Mouse (Mus musculus) embryonic fibroblast, embryonic 13.5 days (primary cell): Measurements from ENCODE around the gene Zfp119b. TPM values are rescaled to one million over a fixed set of nuclear protein-coding genes. Genes with fewer than 3 reads are reported as not detected.

ENCODE experiments used
- H3K27ac ChIP-seq: 2 replicates; pipeline ENCODE4 v1.5.1; 2012; ENCODE audit warnings: low read length, control low read depth, inconsistent platforms; ENCODE audit not compliant: insufficient read depth
- H3K4me1 ChIP-seq: 2 replicates; pipeline ENCODE4 v1.6.1; 2011; ENCODE audit warnings: low read length; ENCODE audit not compliant: control insufficient read depth, insufficient read depth
- H3K4me3 ChIP-seq: 2 replicates; pipeline ENCODE4 v1.5.1; 2011; ENCODE audit warnings: mild to moderate bottlenecking, control low read depth, low read length; ENCODE audit not compliant: insufficient read depth
- CTCF ChIP-seq: IDR thresholded peaks from 2 replicates; pipeline ENCODE4 v1.5.1; 2011; ENCODE audit warnings: mild to moderate bottlenecking, control low read depth, low read length, moderate library complexity, borderline replicate concordance; ENCODE audit not compliant: insufficient read depth
- POLR2A ChIP-seq: IDR thresholded peaks from 2 replicates; pipeline ENCODE4 v1.6.1; 2011; ENCODE audit warnings: low read depth, mild to moderate bottlenecking, control low read depth, low read length, moderate library complexity
- polyA plus RNA-seq: library from polyadenylated mRNA; stranded (reverse); fragments of >200 nt; gene quantifications from 2 replicates; pipeline ENCODE4 v1.2.4, GENCODE M21; 2011; ENCODE audit warnings: low read depth; ENCODE audit not compliant: missing spikeins, insufficient read length

The Zfp119b gene
- polyA plus RNA-seq, 1 experiment = 5.4 TPM

DNA sequence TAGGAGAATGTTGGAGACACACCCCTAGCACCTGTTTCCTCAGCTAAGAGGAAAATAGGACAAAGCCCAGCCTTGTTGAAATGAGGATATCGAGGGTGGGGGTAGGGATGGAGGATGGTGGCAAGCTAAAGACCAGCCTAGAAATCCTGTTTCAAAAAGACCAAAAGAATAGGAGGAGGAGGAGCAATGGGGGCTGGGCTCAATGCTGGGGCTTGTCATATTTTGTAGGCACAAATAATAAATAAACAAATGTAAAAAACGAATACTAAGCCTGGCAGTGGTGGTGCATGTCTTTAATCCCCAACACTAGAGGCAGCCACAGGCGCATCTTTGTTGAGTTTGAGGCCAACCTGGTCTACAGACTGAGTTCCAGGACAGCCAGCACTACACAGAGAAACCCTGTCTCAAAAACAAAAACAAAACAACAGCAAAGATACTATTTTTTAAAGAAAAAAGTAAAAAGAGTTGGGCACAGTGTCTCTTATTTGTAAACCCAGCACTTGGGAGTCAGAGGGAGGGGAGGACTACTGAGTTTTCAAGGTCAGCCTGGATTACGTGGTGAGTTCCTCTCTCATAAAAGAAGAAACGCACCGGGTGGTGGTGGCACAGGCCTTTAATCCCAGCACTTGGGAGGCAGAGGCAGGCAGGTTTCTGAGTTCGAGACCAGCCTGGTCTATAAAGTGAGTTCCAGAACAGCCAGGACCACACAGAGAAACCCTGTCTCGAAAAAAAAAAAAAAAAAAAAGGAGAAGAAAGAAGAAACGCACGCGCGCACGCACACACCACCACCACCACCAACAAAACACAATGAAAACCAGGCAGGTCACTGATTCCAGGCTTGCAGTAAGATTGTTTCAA lies 8.7 kb upstream of the Zfp119b start:
- no peak for TF ChIP-seq CTCF
- TF ChIP-seq POLR2A = no peak
- Histone ChIP-seq H3K27ac (no peak overlapping the region), H3K4me3 (peak overlapping the region; percentile 49), H3K4me1 (peaks cover 5% of the 10 kb centered on the region; the same call in 1 of the 2 replicates)

DNA sequence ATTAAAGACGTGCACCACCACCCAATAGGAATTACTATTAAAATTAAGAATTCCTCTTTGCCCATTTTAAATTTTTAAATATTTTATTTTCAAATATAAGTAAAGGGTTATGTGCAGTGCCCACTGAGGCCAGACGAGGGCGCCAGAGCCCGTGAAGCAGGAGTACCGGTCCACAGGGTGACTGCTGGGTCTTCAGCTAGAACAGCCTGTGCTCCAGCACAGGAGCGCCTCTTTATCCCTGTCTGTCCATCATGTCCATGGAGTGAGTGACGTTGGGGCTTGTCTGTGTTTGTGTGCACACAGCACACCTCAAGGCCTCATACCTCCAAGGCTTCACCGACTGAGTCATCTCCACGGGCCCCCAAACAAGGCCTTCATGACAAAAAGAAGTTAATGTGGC lies 7.9 kb upstream of the Zfp119b start:
- H3K4me1 ChIP-seq = peaks cover 5% of the 10 kb centered on the region; the same call in 1 of the 2 replicates
- peak; percentile 21; the same call in 1 of the 2 replicates for TF ChIP-seq POLR2A
- TF ChIP-seq CTCF = peak; percentile 85
- H3K27ac ChIP-seq = no peak overlapping the region
- H3K4me3 ChIP-seq = no peak overlapping the region

DNA sequence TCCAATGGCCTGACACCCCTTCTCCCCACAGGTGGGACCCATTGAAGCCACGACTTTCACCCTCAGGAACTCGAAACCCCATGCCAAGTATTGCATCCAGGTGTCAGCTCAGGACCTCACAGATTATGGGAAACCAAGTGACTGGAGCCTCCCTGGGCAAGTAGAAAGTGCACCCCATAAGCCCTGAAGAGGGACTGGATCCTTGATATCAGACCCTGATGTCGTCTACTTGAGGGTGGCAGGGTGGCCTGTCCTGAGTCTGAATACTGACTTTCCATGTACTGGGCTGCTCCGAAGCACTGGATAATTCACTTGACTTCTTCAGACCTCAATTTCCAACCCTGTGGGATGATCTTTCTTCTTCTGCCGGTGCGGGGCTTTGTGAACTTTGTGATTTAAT lies 7.3 kb upstream of the Zfp119b start:
- H3K4me3 ChIP-seq = no peak overlapping the region

DNA sequence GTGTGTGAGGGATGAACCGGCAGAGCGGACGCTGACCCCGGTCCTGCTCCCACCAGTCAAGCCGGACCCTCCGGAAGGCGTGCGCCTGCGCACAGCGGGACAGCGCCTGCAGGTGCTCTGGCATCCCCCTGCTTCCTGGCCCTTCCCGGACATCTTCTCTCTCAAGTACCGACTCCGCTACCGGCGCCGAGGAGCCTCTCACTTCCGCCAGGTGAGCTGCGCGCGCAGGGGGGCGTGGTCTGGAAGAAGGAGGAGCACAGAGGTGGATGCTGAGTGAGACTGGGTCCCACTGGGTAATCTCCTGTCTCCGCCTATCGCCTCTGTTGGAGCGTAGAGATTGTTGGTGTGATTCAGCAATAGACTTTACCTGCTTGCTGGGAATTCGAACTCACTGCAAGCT lies 6.8 kb upstream of the Zfp119b start:
- TF ChIP-seq POLR2A (no peak), CTCF (no peak)
- Histone ChIP-seq H3K4me1 (peaks cover 5% of the 10 kb centered on the region; the same call in 1 of the 2 replicates), H3K27ac (no peak overlapping the region), H3K4me3 (peak overlapping the region; percentile 30)

More for the DNA sequence above, 7.3 kb upstream of the Zfp119b start:
- Histone ChIP-seq H3K27ac (no peak overlapping the region), H3K4me1 (peaks cover 5% of the 10 kb centered on the region; the same call in 1 of the 2 replicates)
- TF ChIP-seq CTCF = no peak
- no peak for TF ChIP-seq POLR2A

DNA sequence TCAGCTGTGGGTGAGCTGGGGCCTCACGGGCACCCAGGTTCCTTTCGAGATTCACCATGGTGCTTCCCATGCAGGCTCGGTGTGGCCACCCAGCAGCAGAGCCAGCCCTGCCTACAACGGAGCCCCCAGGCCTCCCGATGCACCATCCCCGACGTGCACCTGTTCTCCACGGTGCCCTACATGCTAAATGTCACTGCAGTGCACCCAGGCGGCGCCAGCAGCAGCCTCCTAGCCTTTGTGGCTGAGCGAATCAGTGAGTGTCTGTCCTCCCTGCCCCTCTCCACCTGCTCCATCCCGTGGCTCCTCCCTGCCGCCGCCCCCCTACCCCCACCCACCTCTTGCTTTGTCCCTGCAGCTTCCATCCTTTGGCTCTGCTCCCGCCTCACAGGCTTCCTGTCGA lies 4.9 kb upstream of the Zfp119b start:
- no peaks in the 10 kb centered on the region for H3K4me1 ChIP-seq
- no peak overlapping the region for H3K4me3 ChIP-seq
- H3K27ac ChIP-seq = no peak overlapping the region
- TF ChIP-seq CTCF = no peak
- no peak for TF ChIP-seq POLR2A

DNA sequence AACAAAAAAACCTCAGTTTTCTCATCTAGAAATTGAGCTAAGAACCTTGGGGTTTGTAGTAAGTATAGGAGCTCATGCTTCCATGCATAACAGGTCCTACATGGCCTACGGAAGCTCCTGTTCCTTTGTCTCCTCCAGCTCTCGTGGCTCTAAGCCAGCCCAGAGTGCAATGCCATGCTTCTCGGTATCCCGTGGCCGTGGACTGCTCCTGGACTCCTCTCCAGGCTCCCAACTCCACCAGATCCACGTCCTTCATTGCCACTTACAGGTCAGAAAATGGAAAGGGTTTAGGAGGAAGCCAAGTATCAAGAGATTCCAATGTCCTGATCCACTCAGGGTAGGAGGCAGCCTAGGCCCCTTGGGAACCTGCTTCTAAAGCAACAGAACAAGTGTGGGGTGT lies 4.5 kb upstream of the Zfp119b start:
- Histone ChIP-seq H3K27ac (no peak overlapping the region), H3K4me1 (no peaks in the 10 kb centered on the region), H3K4me3 (no peak overlapping the region)
- no peak for TF ChIP-seq POLR2A
- no peak for TF ChIP-seq CTCF

DNA sequence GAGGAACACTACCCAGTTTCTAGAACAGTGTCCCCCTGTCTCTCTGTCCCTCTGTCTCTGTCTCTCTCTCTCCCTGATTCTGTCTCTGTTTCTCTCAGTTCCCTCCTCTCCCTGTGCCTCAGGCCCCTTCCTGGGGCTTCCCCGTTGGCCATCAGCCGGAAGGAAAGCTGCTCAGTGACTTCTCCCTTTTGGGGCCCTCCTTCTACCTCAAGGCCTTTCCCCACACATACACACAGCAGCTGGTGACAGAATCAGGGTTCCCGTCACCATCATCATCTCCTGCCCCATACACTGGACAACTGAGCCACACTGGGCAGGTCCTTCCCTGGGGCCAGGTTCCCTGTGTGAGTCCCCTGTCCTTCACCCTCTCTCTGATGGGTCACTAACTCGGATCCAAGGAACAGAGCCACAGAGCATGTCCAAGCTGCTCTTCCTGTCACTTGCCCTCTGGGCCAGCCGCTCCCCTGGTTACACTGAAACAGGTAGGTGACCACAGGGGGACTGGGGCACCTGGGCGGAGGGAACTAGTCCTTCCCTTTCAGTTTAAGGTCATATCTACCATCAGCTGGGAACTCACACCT lies 3.2 kb upstream of the Zfp119b start, which contains the start of gene Ebi3:
Gene Ebi3, plus strand, starts transcription at position 194 of the 581 bp plus-strand sequence.
- Histone ChIP-seq H3K4me3 (no peak within 1 kb of the TSS), H3K4me1 (no peaks in the 10 kb centered on the region), H3K27ac (no peak within 1 kb of the TSS)
- TF ChIP-seq CTCF (no peak), POLR2A (no peak)

DNA sequence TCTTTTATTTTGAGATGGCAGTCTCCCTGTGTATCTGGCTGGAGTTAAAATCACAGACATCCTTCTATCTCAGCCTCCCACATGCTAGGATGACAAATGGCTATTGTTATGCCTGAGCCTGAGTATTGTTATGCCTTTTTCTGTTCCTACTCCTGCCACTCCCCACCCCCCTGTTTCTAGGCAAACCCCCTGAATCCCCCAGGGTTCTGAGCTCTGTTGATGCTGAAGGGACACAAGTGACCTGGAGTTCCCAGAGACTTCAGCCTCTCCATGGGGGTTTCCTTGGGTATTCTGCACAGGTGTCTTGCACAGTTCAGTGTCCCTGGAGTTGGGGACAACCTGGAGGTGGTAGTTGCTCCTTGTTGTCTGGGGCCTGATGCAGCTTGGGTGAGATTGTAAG lies 2.7 kb upstream of the Zfp119b start:
- TF ChIP-seq CTCF = no peak
- TF ChIP-seq POLR2A = no peak
- H3K4me1 ChIP-seq = no peaks in the 10 kb centered on the region

DNA sequence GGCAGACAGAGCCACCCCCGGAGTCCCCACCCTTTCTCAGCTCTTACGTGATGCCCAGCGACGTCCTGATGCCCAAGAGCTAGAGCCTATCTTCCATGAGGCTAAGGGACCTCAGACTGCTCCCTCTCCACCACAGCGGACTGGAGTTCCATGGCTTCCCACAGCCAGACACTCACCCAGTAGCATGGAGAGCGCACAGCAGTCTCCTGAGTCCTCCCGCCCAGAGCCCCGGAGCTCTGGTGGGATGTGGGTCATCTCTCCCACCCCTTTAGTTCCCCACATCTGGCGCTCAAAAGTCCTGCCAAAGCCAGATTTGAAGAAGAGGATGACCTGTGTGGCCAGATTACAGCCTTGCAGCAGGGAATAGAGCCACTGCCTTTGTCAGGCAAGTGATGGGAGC lies 1.3 kb upstream of the Zfp119b start:
- Histone ChIP-seq H3K27ac (no peak overlapping the region), H3K4me1 (no peaks in the 10 kb centered on the region), H3K4me3 (no peak overlapping the region)
- TF ChIP-seq POLR2A = no peak
- TF ChIP-seq CTCF = no peak

More for the DNA sequence above, 2.7 kb upstream of the Zfp119b start:
- Histone ChIP-seq H3K27ac (no peak overlapping the region), H3K4me3 (no peak overlapping the region)

DNA sequence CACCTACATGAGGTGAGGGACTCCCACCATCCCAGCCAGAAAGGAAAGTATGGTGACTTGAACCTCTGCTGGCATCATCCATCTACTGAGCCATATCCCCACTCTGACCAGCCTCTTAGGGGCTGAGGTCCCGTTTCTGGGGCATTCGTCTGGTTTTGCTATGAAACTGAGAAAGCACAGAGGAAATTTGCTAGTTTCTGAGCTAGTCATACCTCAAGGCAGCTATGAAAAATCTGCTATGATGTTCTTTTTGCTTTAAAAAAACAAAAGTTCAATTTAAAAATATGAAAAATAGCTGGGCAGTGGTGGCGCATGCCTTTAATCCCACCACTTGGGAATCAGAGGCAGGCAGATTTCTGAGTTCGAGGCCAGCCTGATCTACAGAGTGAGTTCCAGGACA lies 653 bp downstream of the Zfp119b start:
- Histone ChIP-seq H3K27ac (no peak overlapping the region), H3K4me1 (no peaks in the 10 kb centered on the region), H3K4me3 (no peak overlapping the region)
- TF ChIP-seq POLR2A = no peak
- TF ChIP-seq CTCF = no peak
